Mouse (Mus musculus): ENCODE results near the gene Ndufs1.

GRCm38 (mm10) chr1:63102758-63103451 is 73.7 kb downstream of the Ndufs1 start:
- TF ChIP-seq CTCF (IDR thresholded peaks at IDR 0.05; ENCODE audit: low read depth, low read length) (no peak), POLR2A (IDR thresholded peaks at IDR 0.05; ENCODE audit: borderline replicate concordance, low read depth, low read length) (no peak)

Measured in bone marrow macrophage, adult 2 months (primary cell).